Mouse (Mus musculus): ENCODE measurements around the gene Rassf8. TPM values are rescaled to one million over a fixed set of nuclear protein-coding genes. Genes with fewer than 3 reads are reported as not detected.
A peak's percentile ranks its signal among the peaks of the same experiment; 100 is the strongest.

Gene Rassf8
- total RNA-seq, 2 experiments from 2014 or later: 79.1 to 106 TPM

DNA sequence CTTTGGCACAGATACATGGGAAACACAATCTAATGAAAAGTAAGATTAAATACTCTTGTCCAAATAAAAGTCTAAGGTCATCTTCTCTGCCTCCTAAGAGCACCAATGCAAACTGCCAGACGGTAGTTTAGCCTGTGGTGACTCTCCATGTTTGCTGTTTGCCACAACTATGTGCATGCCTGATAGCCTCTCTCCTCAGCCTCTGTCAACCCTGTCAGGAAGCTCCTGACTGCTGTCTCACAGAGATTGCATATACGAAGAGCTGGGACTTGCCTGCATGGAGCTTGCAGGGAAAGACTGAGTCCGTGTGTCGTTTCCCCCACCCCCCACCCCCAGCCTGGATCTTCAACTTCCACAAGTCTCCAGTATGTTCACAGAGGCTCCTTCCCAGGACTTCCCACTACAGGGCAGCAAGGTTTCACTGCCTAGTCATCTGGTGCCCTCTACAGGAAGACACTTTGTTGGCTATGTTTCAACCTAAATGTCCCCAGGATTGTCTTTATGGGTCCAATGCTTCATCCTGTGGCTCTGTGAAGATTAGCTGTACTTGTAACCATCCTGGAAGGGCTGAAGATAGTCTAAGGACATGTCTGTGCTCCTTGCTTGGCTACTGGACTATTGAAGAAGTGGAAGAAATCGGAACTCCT, 77.2 kb downstream of the Rassf8 start:
- peak; percentile 23 to 54 for DNase-seq

DNA sequence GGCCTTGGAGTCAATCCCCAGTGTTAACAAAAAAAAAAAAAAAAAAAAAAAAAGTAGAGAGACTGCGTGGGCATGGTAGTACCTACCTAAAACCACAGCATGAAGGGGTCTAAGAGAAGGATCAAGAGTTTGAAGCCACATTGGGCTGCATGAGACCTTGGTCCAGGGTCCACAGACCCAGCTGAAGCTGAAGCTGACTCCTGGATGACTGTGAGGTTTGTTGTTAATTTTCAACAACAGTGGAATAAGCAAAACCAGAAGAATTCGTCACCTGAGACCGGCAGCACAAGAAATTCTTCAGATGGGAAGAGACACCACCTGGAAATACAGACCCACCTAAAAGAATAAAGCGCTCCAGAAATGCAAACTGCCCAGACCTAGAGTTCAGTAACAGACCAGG, 79.8 kb downstream of the Rassf8 start:
- DNase-seq: no peak

DNA sequence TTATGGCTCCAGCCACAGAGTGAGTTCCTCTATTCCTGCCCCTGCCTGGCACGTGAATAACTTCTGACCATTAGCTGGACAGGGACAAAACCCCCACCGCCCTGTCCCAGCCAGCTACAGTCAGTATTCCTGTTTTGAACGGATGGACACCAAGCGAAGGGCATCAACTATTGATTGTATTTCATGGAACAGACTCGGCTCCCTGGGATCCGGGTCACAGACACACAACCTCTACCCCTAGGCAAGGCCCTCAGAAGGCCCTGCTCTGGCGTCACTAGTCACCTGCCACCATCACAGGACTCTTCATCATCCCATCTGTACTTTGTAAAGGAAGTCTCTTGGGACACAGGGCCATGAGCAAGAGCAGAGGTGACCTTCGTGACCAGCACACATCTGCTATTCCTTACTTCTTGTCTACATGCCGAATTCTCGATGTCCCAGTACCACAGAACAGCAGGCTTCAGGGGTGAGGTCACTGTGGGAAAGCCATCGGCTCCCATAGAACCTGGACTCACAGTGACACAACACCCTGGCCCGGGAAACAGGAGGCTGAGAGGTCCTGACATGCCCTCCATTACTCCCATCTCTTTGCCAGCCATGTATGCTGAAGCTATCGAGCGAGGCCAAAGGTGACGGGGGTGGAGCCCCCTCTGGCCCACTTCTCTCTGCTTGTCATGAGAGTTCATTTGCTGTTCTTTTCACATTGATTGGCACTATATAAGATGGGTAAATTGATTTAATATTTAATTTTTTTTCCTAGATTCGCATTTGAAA, 82.7 kb downstream of the Rassf8 start:
- DNase-seq: no peak

DNA sequence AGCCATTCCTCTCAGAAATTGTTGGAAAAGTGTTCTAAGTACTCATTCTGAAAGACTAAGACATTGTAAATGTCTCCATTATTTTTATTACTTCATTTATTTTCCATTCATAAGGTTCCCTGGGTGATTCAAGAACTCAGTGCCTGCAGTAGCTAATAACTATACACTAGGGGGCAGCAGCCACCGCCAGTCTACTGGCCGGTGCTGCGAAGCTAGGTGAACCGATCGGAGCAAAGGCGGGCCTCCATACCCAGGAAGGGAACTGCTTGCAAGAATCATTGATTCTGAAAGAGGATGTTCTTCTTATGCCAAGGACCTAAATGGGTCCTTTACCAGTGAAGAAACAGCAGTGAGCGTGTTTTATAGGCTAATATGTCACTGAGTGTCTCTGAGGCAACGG, 83.6 kb downstream of the Rassf8 start:
- DNase-seq: peak; percentile 77 to 86

DNA sequence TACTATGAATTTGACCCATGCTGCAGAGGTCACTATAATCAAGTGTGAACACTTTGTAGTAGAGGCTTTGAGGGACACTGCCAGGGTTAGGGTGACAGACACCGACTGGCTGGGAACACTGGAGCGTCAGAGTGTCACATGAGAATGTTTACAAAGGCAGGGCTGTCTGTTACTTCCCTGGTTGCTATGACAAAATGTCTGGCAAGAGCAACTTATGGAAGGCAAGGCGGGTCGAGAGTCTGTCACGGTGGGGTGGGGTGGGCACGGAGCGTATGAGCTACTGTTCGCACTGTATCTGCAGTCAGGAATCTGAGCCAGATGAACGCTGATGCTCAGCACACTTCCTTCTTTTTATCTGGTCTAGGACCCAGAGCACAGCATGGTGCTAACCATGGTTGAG, 84.1 kb downstream of the Rassf8 start:
- no peak for DNase-seq

DNA sequence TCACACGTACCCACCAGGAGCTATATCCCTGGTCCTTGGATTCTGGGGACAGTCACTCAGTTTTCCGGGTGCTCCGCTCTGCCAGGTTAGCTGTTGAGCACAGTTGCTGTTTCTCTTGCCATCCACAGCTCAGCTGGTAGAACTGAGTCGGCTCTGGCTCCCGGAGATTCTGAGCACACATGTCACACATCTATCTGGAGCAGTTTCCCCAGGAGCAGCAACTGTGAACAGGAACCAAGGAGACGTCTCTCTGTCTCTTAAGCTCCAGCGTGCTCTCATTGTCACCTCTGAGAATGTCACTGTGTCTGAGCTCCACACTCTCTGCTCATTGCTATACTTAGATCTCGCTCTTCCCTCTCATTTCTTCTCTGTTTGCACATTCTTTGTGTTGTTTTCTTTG, 86.4 kb downstream of the Rassf8 start:
- no peak for DNase-seq

DNA sequence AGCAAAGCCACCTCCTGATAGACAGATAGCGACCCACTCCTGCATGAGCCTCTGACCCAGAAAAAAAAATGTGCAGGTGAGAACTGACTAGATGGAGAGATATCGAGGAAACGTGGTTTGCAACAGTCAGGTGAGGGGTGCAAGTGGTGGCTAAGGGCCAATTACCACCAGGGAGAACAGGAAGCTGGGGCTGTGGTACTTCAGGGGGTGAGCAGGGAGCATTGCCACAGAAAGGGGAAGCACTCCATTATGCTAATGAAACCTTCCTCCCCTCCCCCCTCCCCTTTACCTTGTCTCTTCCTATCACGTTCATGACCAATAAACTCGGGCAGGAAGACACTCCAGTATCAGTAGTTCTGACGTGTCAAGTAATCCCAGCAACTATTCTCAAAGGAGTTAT, 88.8 kb downstream of the Rassf8 start:
- no peak for DNase-seq

DNA sequence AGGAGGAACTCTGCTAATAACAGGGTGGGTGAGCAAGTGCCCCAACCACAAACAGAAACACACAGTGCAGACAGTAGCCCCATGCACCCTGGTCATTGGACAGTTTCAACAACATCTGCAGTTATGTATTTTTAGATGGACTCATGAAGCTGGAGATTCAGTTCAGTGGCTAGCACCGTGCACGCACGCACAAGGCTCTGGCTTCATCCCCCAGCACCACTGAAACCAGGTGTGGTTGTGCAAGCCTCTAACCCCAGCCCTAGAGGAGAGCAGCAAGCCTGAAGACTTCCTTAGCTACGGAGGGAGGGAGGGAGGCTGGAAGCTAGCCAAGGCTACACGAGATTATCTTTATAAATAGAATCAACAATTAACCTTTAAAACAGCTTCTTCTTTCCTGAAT, 99.1 kb downstream of the Rassf8 start:
- DNase-seq: peak in 1 of 2 experiments; percentile 33

DNA sequence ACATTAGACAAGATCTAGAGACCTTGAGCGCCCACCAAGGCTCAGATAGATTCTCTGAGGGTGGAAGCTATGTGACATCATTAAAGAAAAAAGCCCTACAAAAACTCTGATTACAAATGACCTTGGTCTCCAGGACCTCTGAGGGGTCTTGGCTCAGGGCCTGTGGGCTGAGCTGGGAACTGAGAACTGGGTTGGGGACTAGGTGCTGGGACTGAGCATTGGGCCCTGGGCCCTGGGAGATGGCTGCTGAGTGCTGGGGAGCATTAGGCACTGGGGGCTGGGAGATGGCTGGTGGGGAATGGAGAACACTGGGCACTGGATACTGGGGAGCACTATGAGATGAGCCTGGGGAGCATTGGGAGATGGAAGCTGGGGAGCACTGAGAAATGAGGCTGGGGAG, 99.5 kb downstream of the Rassf8 start:
- DNase-seq: no peak

DNA sequence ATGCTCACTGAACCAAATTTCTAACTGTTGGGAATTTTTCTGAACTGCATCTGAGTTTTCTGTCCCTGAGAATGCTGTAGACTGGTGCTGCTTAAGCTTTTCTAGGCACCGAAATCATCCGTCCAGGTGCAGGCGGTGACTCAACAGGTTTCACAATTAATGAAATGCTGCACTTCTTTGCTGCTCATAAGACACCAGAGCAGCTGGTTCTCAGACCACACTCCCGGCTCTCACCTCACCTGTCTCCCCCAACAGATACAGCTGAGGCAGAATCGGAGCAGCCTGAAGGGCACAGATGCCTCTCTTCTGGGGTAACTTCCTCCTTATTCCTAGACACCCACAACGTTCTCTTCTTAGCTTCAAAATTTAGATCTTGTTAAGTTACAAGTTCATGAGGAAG, 100.4 kb downstream of the Rassf8 start:
- DNase-seq: no peak

DNA sequence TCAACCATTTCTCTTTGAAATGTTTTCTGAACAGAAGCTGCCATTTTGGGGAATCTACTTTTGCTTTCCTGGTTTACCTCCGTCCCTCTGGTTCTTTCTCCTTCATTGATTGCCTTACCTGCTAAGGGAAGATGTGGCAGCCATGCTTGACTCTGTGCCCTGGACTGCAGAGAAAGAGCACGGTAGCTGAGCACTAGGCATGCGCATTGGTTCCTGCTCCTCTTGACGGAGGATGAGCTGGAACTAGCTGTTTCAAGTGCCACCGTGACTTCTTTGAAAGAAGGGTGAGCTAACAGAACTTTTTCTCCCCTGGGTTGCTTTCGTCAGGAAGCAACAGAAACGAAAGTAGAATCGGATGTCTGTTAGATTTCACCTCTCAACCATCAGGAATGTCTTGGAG, 101.1 kb downstream of the Rassf8 start:
- DNase-seq: no peak

DNA sequence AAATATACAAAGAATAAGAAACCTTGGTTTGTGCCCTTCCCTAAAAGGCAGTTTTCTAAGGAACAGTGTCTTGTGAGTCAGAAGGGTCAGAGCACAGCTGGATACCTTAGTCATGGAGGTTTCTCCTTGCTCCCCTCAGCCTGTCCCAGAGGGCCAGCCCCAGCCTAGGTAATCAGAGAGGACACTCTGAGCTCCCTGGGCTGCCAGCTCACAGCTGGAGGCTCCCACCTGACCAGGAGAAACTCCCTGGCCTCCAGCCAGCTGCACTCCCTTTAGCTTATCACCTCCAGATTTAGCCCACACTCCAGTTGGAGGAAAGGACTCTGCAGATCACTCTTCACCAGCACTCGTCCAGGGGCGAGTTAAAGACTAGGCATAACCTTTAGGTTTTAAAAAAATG, 104.2 kb downstream of the Rassf8 start:
- DNase-seq: peak in 1 of 2 experiments; percentile 35

DNA sequence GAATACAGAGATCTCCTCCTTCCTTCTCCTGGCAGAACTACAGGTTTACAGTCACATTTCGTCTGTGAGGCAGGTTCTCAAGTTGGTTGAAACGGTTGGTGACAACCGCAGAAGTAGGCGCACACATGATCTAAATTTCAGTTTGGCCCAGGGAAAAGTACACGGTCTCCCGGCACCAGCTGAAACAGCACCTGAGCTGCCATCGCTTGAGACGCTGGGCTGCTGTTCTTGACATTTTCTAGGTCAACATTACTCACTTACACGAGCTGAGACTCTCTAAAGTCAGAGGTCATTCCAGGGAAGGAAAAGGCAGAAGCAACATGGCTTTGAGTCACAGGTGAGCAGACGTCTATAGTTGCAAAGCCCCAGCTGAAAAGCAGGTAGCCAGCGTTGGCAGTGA, 105.4 kb downstream of the Rassf8 start:
- no peak for DNase-seq

DNA sequence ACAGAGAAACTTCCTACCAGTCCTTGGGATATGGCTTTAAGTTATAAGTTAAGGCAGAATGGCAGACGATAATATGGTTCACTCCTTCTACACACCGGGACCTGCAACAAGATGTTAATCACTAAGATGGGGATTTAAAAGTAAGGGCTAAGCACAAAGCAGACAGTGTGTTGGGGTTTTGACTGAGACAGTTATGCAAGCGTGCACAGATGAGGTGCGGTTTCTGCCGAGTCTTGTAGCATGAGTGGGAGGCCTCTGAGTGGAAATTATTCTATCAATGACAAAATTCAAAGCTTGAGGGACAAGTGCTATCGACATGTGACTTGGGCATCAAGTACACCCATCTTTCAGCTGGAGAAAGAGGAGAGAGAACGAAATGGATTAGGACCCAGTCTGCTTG, 106.2 kb downstream of the Rassf8 start:
- DNase-seq: no peak

DNA sequence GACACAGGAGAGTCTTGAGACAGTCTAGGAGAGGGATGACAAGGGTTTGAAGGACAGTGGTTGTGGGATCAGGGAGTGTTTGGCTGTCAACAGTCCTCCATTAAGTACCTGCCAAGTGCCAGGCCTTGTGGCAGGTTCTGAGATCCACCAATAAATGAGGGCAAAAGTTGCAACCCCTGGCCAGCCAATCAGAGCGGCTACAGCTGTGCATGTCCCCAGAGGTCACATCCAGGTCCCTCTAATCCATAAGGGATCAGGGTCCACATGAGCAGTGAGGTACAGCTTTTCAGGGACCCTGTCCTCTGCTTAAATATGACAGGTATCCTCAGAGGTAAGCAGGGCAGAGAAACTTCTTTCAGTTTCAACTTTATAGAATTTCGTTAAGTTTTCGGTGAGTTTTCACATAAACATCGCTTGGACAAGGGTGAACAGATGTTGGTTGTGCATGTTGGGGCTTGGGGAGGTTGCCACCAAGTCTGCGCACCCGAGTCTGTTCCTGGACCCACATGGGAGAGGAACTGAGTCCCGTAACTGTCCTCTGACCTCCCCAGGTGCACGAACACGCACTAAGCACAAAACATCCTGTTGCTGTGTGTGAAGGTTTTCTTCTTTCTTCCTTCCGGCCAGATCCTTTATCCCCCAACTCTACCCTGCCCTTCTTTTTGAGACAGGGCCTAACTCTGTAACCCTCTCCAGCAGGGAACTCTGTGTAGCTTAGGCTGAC, 107.0 kb downstream of the Rassf8 start:
- no peak for DNase-seq

DNA sequence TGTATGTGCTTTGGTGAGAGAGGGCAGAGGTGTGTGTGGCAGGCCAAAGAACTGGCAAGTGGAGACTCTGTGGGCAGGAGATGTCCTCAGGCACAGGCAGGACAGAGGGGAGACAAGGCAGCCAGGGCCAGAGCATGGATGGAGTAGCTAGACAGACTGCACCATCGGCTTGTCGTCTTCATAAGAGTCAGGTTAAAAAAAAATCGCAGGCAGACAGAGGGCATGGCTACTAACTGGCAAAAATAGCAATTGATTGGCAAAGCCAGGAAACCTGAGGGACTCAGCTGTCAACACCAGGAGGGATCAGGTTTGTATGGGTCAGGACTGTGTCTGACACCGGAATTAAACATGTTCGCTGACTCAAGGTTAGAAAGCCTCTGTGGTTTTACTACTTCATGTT, 108.2 kb downstream of the Rassf8 start:
- DNase-seq: no peak

DNA sequence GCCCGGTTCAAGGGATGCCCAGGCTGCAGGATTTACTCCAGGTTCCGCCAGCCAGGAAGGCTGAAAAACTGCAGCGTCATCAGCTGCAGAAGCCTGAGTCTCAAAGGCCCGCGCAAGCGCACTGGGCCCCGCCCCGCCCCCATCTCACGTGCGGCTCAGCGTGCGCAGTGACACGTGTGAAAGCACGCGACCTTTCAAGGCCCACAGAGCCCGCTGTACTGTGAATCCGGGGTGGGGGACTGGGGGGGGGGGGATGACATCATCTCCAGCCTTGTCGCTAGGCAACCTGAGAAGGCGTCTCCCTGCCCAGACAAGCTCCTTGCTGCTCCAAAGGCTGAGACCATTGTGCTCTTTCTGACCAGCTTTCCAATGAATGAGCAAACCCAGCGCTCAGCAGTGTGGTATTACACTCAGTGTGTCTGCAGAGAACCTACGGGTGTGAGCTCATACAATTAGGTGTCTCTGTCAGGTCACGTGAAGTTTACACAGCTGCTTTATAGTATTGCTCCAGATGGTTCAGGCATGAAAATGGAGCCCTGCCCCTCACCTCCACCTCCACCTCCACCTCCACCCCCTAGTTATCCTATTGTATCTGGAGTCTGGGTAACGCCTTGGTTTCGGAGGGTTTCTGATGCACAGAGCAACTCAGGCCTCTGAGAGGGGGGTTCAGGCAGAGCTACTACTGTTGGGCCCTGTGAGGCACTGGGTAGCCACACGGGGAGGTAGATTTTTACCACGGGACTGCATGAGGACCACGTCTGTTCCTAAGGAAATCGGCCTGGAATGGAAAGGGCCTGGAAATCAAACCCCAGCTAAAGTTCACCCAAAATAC, 109.4 kb downstream of the Rassf8 start:
- DNase-seq: peak; percentile 95

DNA sequence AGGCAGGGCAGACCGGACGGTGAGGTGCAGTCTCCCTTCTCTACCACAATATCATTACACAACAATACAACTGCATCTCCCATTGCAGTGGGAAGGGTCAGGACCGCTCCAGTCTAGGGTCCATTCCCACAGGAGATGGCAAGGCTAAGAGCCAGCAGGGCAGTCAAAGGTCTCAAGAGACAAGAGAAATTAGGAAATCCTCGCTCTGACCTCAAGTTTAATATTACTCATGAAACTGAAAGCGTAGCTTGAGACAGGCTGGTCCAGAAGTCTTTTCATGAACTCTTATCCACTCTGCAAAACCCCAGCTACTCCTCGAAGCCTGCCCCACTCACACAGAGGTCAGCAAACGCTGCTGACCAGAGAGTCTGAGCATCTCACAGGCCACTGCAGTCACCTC, 110.9 kb downstream of the Rassf8 start:
- DNase-seq: peak in 1 of 2 experiments; percentile 41

DNA sequence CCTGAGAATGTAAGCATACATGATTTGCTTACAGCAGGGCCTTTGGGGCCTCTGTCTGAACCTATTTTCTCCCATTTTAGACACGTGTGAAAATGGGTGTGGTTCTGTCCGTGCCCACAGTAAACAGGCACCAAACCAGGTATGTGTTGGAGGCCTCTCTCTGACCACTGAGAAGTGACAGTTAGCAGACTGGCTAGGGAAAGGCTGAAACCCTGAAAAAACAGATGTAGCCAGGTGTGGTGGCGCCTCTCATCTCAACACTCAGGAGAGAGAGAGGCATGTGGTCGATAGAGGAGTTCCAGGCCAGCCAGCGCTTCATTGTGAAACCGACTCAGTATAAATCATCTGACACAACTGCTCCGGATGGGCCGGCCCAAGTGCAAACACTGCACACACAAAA, 111.9 kb downstream of the Rassf8 start:
- DNase-seq: no peak

DNA sequence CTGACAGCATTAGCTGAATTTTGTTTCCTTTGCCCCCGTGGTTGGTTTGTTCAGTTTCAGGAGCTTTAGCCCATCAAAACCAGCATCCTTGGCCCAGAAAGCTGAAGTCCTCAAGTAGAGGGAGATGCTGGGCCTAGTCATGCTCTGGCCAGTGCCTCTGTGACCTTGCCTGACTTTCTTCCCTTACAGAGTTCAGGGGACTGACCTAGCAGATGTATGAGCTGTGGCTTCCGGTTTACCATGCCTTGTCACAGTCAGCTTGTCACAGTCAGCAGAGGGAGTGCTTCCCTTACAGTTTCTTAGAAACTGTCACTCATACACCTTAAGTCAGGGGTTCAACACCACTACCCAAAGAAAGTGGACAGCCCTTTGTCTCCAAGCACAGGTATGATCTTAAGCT, 113.8 kb downstream of the Rassf8 start:
- DNase-seq: peak in 1 of 2 experiments; percentile 26

DNA sequence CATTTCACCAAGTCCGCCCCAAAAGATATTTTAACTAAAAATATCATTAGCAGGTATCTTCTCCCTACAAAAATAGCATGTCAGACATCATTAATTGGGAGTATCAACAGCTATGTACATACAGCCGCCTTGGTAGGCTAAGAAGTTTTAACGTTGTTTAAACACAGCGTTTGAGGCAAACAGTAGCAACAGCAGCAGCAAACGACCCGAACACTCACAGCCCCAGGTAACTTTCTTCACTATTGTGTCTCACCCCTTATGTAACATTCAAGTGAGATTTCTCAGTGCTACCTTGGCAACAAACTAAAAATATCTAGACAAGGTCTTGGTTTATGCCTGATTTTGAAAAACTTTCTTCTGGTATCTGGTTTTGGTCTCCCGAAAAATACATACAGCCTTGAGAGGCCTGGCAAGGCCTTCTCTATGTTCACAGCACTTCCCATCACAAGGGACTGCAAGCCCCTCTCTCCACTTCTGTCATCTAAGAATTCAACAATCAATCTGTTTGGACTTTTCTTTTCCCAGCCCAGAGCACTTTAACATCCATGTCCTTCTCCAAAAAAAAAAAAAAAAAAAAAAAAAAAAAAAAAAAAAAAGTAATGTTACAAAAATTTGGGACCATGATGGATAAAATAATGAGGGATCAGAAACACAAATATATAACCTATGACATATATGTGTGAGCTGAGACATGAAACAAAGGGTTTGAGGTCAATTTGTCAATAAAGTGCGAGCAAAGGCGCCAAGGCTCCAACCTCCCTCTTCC, 115.1 kb downstream of the Rassf8 start:
- DNase-seq: no peak

DNA sequence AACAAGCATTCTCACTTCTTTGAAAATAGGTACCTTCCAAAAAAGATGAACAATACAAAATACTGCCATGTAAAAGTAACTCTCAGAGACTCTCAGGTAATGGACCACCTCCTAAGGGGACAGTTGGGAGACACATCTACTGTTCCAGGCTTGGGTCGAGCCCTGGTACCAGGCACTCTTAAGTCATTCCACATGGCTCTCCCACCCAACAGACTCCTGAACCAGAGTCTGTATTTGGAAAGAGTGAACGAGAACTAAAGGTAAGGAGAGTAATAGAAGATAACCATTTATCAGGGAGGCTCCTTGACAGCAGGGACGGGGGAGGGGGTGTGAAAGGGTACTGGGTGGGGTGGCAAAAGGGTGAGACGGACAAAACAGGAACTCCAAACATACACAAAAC, 115.8 kb downstream of the Rassf8 start:
- no peak for DNase-seq
